Mouse (Mus musculus): Measurements from ENCODE around the gene Eif4b. TPM values are rescaled to one million over a fixed set of nuclear protein-coding genes. Genes with fewer than 3 reads are reported as not detected.

Eif4b gene
- 100 to 1,000 TPM in 1 of 2 experiments, 10 to 100 TPM in 1; 87.7 to 132 TPM for polyA plus RNA-seq (2017; shearing (Covaris generic))

GRCm38 (mm10) chr15:102073559-102074069, at the start of gene Eif4b:
TSS of gene Eif4b (plus strand) at chr15:102073773.
- ATAC-seq = peak; percentile 92

- no peak for ATAC-seq
These were observed 49.7 kb upstream of the Eif4b start for GRCm38 (mm10) chr15:102023888-102024287.

- ATAC-seq = no peak
These were observed 48.3 kb upstream of the Eif4b start for GRCm38 (mm10) chr15:102025136-102025872.

- no peak for ATAC-seq
These were observed 47.1 kb upstream of the Eif4b start for GRCm38 (mm10) chr15:102026430-102026829.

- no peak for ATAC-seq
These were observed 45.5 kb upstream of the Eif4b start, which contains the start of gene Krt18 for GRCm38 (mm10) chr15:102028040-102028439. TSS of gene Krt18 (plus strand) at chr15:102028180.

GRCm38 (mm10) chr15:102034121-102035053, 39.2 kb upstream of the Eif4b start:
- ATAC-seq = no peak

GRCm38 (mm10) chr15:102040277-102040676, 33.3 kb upstream of the Eif4b start:
- ATAC-seq = no peak

GRCm38 (mm10) chr15:102041951-102042350, 31.6 kb upstream of the Eif4b start:
- no peak for ATAC-seq

GRCm38 (mm10) chr15:102044745-102045144, 28.8 kb upstream of the Eif4b start:
- ATAC-seq = no peak

- no peak for ATAC-seq
These were observed 27.9 kb upstream of the Eif4b start for GRCm38 (mm10) chr15:102045691-102046090.

- no peak for ATAC-seq
These were observed 25.6 kb upstream of the Eif4b start for GRCm38 (mm10) chr15:102048006-102048405.

GRCm38 (mm10) chr15:102049871-102050270, 23.7 kb upstream of the Eif4b start:
- no peak for ATAC-seq

- ATAC-seq = no peak
These were observed 21.5 kb upstream of the Eif4b start for GRCm38 (mm10) chr15:102051920-102052683.

GRCm38 (mm10) chr15:102056495-102057174, 16.9 kb upstream of the Eif4b start:
- ATAC-seq = no peak

GRCm38 (mm10) chr15:102065661-102066325, 7.8 kb upstream of the Eif4b start:
- peak; percentile 82 for ATAC-seq

- ATAC-seq = no peak
These were observed 2.8 kb upstream of the Eif4b start for GRCm38 (mm10) chr15:102070476-102071467.

GRCm38 (mm10) chr15:102072963-102073558, 512 bp upstream of the Eif4b start:
- ATAC-seq = no peak

- peak; percentile 15 for ATAC-seq
These were observed 628 bp downstream of the Eif4b start for GRCm38 (mm10) chr15:102074070-102074731.
